Mouse (Mus musculus): ENCODE results near the gene Pik3cb.

DNA sequence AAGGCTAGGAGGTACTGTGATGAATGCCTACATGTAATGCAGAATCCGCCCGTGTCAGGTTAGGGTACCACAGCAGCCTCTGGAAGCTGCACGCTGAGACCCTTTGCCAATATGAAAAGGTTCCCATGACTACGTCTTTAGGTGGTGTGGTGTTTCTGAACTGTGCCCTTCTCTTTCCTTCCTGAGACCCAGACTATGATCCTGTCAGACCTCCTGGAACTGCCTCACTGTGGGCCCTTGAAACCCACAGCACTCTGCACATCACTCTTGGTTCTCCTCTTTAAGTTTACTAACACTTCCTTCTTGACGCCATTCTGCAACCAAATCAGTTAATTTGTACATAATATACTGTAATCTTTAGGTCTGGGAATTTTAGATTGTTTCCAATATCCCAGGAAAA lies 58.7 kb downstream of the Pik3cb start:
- no peak for TF ChIP-seq CEBPB (IDR thresholded peaks at IDR 0.05; ENCODE audit: low read depth)
- no peak for TF ChIP-seq USF1 (IDR thresholded peaks at IDR 0.05; ENCODE audit: low read depth)

Data from C2C12 (cell line).